Mouse (Mus musculus) kidney, embryonic 15.5 days (tissue): ENCODE data around the gene Hibch. TPM values are rescaled to one million over a fixed set of nuclear protein-coding genes. Genes with fewer than 3 reads are reported as not detected.
A peak's percentile ranks its signal among the peaks of the same experiment; 100 is the strongest.
"Not testable (repeated sequence)": the region's sequence is repeated elsewhere in the genome, so short reads cannot be mapped to it uniquely, and the experiment has no call there.

Experiments
- ATAC-seq: fragments of 200-750 bp; cut with Nextera tagmentation; replicated peaks from 2 replicates; pipeline ENCODE4 v1.8.0; 2017; ENCODE audit warnings: moderate TSS enrichment; ENCODE audit not compliant: low FRiP score
- H3K27ac ChIP-seq: fragments of 300-500 bp; sonication (generic); 2 replicates; pipeline ENCODE4 v1.5.1; 2015; ENCODE audit warnings: mild to moderate bottlenecking, inconsistent platforms
- H3K27me3 ChIP-seq: fragments of 300-500 bp; sonication (generic); 2 replicates; pipeline ENCODE4 v1.6.1; 2015; ENCODE audit warnings: inconsistent platforms
- H3K36me3 ChIP-seq: fragments of 300-500 bp; sonication (generic); 2 replicates; pipeline ENCODE4 v1.6.1; 2015; ENCODE audit warnings: inconsistent platforms
- H3K4me1 ChIP-seq: fragments of 300-500 bp; sonication (generic); 2 replicates; pipeline ENCODE4 v1.6.1; 2015; ENCODE audit warnings: inconsistent platforms
- H3K4me2 ChIP-seq: fragments of 300-500 bp; sonication (generic); 2 replicates; pipeline ENCODE4 v1.6.1; 2015; ENCODE audit warnings: moderate library complexity, mild to moderate bottlenecking, inconsistent platforms
- H3K4me3 ChIP-seq: fragments of 300-500 bp; sonication (generic); replicated peaks from 2 replicates; pipeline ENCODE4 v1.5.1; 2015; ENCODE audit warnings: mild to moderate bottlenecking, inconsistent platforms
- H3K9ac ChIP-seq: fragments of 300-500 bp; sonication (generic); 2 replicates; pipeline ENCODE4 v1.6.1; 2015; ENCODE audit warnings: mild to moderate bottlenecking, inconsistent platforms
- H3K9me3 ChIP-seq: fragments of 300-500 bp; sonication (generic); replicated peaks from 2 replicates; pipeline ENCODE4 v1.6.1; 2016; ENCODE audit warnings: inconsistent platforms
- WGBS: fragments of 180-500 bp; shearing (Covaris S2); methylation state at CpG from one replicate; pipeline ENCODE4 v1.1.7; 2015; ENCODE audit warnings: mixed read lengths; 5-methylcytosine and 5-hydroxymethylcytosine counted together
- polyA plus RNA-seq: library from polyadenylated mRNA; unstranded; fragments of >200 nt; fragmentation: Nextera tagmentation; extraction: Ambion mirVana; gene quantifications from 2 replicates; pipeline ENCODE4 v1.2.1, GENCODE M21; 2015

Hibch gene
- polyA plus RNA-seq, 1 experiment from 2014 or later: 22.2 TPM

DNA sequence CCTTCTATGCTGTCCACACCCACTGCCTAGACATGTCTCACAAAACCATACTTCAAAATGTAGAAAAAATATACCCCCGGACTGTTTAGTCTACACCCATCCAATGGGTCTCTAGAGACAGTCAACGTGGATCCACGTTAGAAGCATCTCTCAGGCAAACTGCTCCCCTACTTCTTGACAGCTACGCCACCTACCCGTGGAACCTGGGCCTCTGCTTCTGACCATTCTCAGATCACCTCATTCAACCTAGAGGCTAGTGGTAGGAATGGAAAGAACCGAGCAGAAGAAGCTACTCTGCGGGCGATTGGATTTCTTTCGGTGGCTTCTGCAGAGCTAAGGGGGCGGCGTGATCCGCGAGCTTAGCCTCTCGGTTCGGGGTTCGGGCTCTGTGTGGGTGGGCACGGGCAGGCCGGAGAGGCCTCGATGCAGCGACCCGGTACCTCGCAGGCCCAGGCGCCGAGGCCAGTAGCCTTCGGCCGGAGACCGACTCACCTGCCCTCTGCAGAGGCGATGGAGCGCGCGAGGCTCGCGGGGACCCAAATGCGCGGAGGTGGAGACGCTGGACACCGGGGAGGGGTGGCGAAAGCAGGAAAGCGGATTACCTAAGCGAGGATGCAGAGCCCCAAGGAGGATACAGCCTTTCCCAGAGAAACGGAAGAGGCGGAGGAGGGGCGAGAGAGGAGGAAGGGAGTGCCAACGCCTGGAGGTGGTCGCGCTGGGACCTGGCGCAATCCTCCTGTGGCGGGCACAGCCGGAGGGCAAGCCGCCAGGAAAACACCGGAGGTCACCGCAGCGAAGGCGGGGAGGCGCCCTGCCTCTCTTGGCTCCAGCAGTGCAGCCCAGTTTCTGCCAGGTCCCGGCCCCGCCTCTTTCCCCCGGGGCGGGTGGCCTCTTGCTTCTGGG is 27.6 kb upstream of the Hibch start, which contains the start of gene Inpp1:
Gene Inpp1, minus strand, starts transcription at position 779 of the 903 bp plus-strand sequence.
- peak within 1 kb of the TSS; percentile 74 for H3K27ac ChIP-seq
- no peaks in the 10 kb centered on the region for H3K27me3 ChIP-seq
- H3K9me3 ChIP-seq: no peaks in the 10 kb centered on the region
- H3K4me3 ChIP-seq: peak within 1 kb of the TSS; percentile 57
- H3K4me1 ChIP-seq: peaks cover 16% of the 10 kb centered on the region
- H3K4me2 ChIP-seq: peak within 1 kb of the TSS; percentile 81
- peak within 1 kb of the TSS; percentile 70 for H3K9ac ChIP-seq
- under 1% methylated on average over 59 of the region's 59 CpGs for WGBS
- H3K36me3 ChIP-seq: no peaks in the 10 kb centered on the region
- peak; percentile 92 for ATAC-seq

DNA sequence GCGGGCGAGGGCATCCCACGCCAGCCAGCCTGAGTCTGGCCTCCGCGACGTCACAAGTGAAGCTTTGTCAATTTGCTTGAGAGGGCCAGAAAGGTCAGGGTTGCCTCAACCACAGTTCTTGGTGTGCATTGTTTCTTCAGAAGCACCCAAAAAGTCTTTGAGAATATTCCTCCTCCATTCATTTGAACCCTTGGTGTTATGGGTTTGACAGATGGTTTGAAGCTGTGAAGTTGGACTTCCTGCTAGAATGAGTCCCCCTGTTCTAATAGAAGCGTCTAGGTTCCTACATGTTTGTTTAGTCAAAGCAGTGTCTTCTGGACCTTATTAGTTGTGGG is 26.9 kb upstream of the Hibch start:
- WGBS: 3% methylated on average over 7 of the region's 7 CpGs
- peak overlapping the region; percentile 70 for H3K9ac ChIP-seq
- H3K4me1 ChIP-seq: peaks cover 16% of the 10 kb centered on the region
- H3K27me3 ChIP-seq: no peaks in the 10 kb centered on the region
- peak overlapping the region; percentile 81 for H3K4me2 ChIP-seq
- H3K27ac ChIP-seq: peak overlapping the region; percentile 74
- no peaks in the 10 kb centered on the region for H3K9me3 ChIP-seq
- ATAC-seq: no peak
- H3K4me3 ChIP-seq: peak overlapping the region; percentile 57
- H3K36me3 ChIP-seq: no peaks in the 10 kb centered on the region

DNA sequence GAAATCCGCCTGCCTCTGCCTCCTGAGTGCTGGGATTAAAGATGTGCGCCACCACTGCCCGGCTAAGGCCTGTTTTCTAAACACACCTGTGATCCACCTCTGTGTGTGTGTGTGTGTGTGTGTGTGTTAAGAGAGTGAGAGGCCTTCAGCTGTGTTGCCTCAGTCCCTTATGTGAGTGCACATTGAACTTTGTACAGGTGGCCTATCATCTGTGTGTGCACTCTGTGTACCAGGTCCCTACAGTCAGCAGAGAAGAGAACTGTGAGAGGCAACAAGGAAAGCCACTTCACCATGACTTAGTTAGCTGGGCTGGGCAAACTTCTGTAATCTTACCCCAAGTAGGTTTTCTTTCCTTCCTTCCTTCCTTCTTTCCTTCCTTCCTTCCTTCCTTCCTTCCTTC is 5.6 kb upstream of the Hibch start:
- Histone ChIP-seq H3K9ac (no peak overlapping the region), H3K9me3 (no peaks in the 10 kb centered on the region), H3K27ac (no peak overlapping the region), H3K4me3 (no peak overlapping the region), H3K27me3 (no peaks in the 10 kb centered on the region), H3K4me1 (no peaks in the 10 kb centered on the region), H3K36me3 (no peaks in the 10 kb centered on the region), H3K4me2 (no peak overlapping the region)
- ATAC-seq: no peak
- 96% methylated on average over 3 of the region's 3 CpGs for WGBS

DNA sequence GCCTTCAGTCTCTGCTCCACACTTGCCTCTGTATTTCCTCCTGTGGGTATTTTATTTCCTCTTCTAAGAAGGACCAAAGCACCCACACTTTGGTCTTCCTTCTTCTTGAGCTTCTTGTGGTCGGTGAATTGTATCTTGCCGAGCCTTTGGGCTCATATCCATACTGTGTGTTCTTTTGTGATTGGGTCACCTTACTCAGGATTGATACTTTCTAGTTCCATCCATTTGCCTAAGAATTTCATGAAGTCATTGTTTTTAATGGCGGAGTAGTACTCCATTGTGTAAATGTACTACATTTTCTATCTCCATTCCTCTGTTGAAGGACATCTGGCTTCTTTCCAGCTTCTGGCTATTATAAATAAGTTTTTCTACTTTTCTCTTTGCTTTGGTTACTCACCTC is 375 bp upstream of the Hibch start:
- Histone ChIP-seq H3K4me3 (peak overlapping the region; percentile 71), H3K36me3 (no peaks in the 10 kb centered on the region), H3K4me2 (peak overlapping the region; percentile 74), H3K27me3 (no peaks in the 10 kb centered on the region), H3K4me1 (peaks cover 8% of the 10 kb centered on the region), H3K9me3 (no peaks in the 10 kb centered on the region), H3K9ac (no peak overlapping the region), H3K27ac (peak overlapping the region; percentile 50; the same call in 1 of the 2 replicates)
- WGBS: 24% methylated on average over 3 of the region's 3 CpGs
- ATAC-seq: peak; percentile 14; the same call in 1 of the 2 replicates

GRCm38 (mm10) chr1:52846556-52846955 is 1.8 kb downstream of the Hibch start:
- ATAC-seq: no peak
- no peaks in the 10 kb centered on the region for H3K9me3 ChIP-seq
- H3K4me1 ChIP-seq: peaks cover 8% of the 10 kb centered on the region
- H3K27ac ChIP-seq: no peak overlapping the region
- no peak overlapping the region for H3K4me3 ChIP-seq
- 91% methylated on average over 4 of the region's 4 CpGs for WGBS
- no peak overlapping the region for H3K9ac ChIP-seq
- no peak overlapping the region for H3K4me2 ChIP-seq
- no peaks in the 10 kb centered on the region for H3K27me3 ChIP-seq
- H3K36me3 ChIP-seq: no peaks in the 10 kb centered on the region

GRCm38 (mm10) chr1:52849422-52849821 is 4.7 kb downstream of the Hibch start:
- H3K27ac ChIP-seq: no peak overlapping the region
- H3K4me2 ChIP-seq: no peak overlapping the region
- WGBS: 81% methylated on average over 4 of the region's 4 CpGs
- H3K9ac ChIP-seq: no peak overlapping the region
- no peak for ATAC-seq
- no peak overlapping the region for H3K4me3 ChIP-seq
- no peaks in the 10 kb centered on the region for H3K9me3 ChIP-seq
- H3K4me1 ChIP-seq: peaks cover 8% of the 10 kb centered on the region
- H3K36me3 ChIP-seq: no peaks in the 10 kb centered on the region
- no peaks in the 10 kb centered on the region for H3K27me3 ChIP-seq

DNA sequence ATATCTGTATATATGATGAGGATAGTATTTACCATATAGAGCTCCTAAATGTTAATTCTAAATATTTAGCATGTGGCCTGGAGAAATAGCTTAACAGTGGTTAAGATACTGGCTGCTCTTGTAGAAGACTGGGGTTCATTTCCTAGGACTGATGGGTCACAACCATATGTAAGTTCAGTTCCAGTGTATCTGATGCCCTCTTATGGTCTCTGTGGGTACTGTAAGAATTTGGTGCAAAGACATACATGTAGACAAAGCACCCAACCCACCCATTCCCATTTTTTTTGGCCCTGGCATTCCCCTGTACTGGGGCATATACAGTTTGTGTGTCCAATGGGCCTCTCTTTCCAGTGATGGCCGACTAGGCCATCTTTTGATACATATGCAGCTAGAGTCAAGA is 9.3 kb downstream of the Hibch start:
- H3K4me3 ChIP-seq, H3K9ac ChIP-seq, H3K27me3 ChIP-seq, H3K9me3 ChIP-seq, H3K27ac ChIP-seq, H3K4me1 ChIP-seq, H3K36me3 ChIP-seq, ATAC-seq, H3K4me2 ChIP-seq: not testable (repeated sequence)
- 82% methylated on average over 1 of the region's 1 CpGs for WGBS

GRCm38 (mm10) chr1:52855904-52856601 is 11.3 kb downstream of the Hibch start:
- Histone ChIP-seq H3K9me3 (no peaks in the 10 kb centered on the region), H3K9ac (no peak overlapping the region), H3K36me3 (0 out of 2 replicates have a peak, but pooled peaks cover 10% of the 10 kb centered on the region), H3K27ac (no peak overlapping the region), H3K4me2 (no peak overlapping the region), H3K4me3 (no peak overlapping the region), H3K4me1 (no peaks in the 10 kb centered on the region), H3K27me3 (no peaks in the 10 kb centered on the region)
- WGBS: 87% methylated on average over 7 of the region's 7 CpGs
- ATAC-seq: no peak

DNA sequence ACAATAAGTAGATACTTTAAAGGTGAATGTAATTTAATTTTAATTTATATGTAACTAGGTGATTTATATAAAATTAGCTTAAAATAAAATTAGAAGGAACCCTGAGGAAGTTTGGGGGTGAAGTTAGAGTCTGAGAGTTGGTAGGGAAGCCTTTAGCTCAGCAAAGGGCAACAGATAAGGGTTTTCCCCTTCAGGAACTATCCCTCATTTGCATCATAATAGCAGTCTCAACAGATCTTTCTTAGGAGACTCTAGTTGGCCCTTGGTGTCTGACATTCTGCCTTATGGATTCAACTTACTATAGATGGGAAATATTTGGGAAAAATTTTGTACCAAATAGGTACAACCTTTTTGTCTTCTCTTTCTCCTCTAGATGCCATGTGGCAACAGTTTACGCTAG is 19.5 kb downstream of the Hibch start:
- no peaks in the 10 kb centered on the region for H3K27me3 ChIP-seq
- no peak overlapping the region for H3K9ac ChIP-seq
- no peak for ATAC-seq
- peaks cover 13% of the 10 kb centered on the region; the same call in 1 of the 2 replicates for H3K36me3 ChIP-seq
- H3K4me1 ChIP-seq: no peaks in the 10 kb centered on the region
- no peak overlapping the region for H3K4me2 ChIP-seq
- H3K27ac ChIP-seq: no peak overlapping the region
- H3K4me3 ChIP-seq: no peak overlapping the region
- H3K9me3 ChIP-seq: no peaks in the 10 kb centered on the region
- WGBS: 100% methylated on average over 1 of the region's 1 CpGs

GRCm38 (mm10) chr1:52866007-52866406 is 21.3 kb downstream of the Hibch start:
- H3K9ac ChIP-seq: no peak overlapping the region
- no peak overlapping the region for H3K4me3 ChIP-seq
- peaks cover 3% of the 10 kb centered on the region; the same call in 1 of the 2 replicates for H3K36me3 ChIP-seq
- H3K4me1 ChIP-seq: no peaks in the 10 kb centered on the region
- WGBS: 94% methylated on average over 3 of the region's 3 CpGs
- no peaks in the 10 kb centered on the region for H3K9me3 ChIP-seq
- no peak for ATAC-seq
- H3K27ac ChIP-seq: no peak overlapping the region
- no peaks in the 10 kb centered on the region for H3K27me3 ChIP-seq
- no peak overlapping the region for H3K4me2 ChIP-seq

GRCm38 (mm10) chr1:52867876-52868275 is 23.1 kb downstream of the Hibch start:
- Histone ChIP-seq H3K4me2 (no peak overlapping the region), H3K27me3 (no peaks in the 10 kb centered on the region), H3K9ac (no peak overlapping the region), H3K27ac (no peak overlapping the region), H3K4me3 (no peak overlapping the region), H3K36me3 (peaks cover 3% of the 10 kb centered on the region; the same call in 1 of the 2 replicates), H3K4me1 (no peaks in the 10 kb centered on the region), H3K9me3 (no peaks in the 10 kb centered on the region)
- 93% methylated on average over 1 of the region's 1 CpGs for WGBS
- ATAC-seq: no peak

DNA sequence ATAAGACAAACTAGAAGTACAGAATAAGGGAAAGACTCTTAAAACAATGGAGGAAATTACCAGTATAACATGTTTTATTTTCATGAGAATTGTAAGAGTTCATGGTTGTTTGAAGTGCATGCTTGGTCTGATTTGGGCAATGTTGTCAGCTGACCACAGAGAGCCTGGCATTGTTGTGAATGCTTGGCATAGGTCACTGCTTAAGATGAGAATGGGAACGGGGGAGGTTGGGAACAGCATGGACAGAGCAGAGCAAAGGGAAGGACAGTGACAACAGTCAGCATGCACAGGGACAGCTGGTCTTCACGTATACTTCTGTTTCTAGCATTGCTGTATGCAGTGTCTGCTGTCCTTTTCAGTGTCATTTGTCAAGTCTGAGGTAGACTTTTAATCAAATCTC is 39.5 kb downstream of the Hibch start:
- Histone ChIP-seq H3K4me1 (no peaks in the 10 kb centered on the region), H3K9me3 (no peaks in the 10 kb centered on the region), H3K9ac (no peak overlapping the region), H3K4me3 (no peak overlapping the region), H3K36me3 (peaks cover 10% of the 10 kb centered on the region; the same call in 1 of the 2 replicates), H3K27me3 (no peaks in the 10 kb centered on the region), H3K27ac (no peak overlapping the region), H3K4me2 (no peak overlapping the region)
- no peak for ATAC-seq
- 74% methylated on average over 2 of the region's 2 CpGs for WGBS
